Mouse (Mus musculus) liver, adult (tissue): ENCODE measurements at regions not wholly inside any gene's neighbourhood (a gene's known extent, or its start where the extent isn't known, plus 50 kb on each side); places are given as distances from the start of the nearest gene placed in this dataset.
A peak's percentile ranks its signal among the peaks of the same experiment; 100 is the strongest.

Source experiments
- GATA4 ChIP-seq: IDR thresholded peaks from 2 replicates; pipeline ENCODE4 v1.6.1; 2014; ENCODE audit warnings: mild to moderate bottlenecking, low read length; ENCODE audit not compliant: insufficient replicate concordance

- no peak for TF ChIP-seq GATA4
Observed at GRCm38 (mm10) chr12:68672011-68672410, 487.0 kb downstream of the Rps29 start.

GRCm38 (mm10) chr12:68645901-68646585 lies 512.9 kb downstream of the Rps29 start:
- TF ChIP-seq GATA4 = no peak

- no peak for TF ChIP-seq GATA4
Observed at GRCm38 (mm10) chr12:68643671-68644070, 515.3 kb downstream of the Rps29 start.

GRCm38 (mm10) chr12:68632441-68632840 lies 526.5 kb downstream of the Rps29 start:
- no peak for TF ChIP-seq GATA4

- no peak for TF ChIP-seq GATA4
Observed at GRCm38 (mm10) chr12:68618337-68618736, 540.6 kb downstream of the Rps29 start.

GRCm38 (mm10) chr12:68605417-68606000 lies 553.5 kb downstream of the Rps29 start:
- TF ChIP-seq GATA4 = no peak

- no peak for TF ChIP-seq GATA4
Observed at GRCm38 (mm10) chr12:68604524-68605299, 554.3 kb downstream of the Rps29 start.

- TF ChIP-seq GATA4 = no peak
Observed at GRCm38 (mm10) chr12:68602682-68603081, 556.3 kb downstream of the Rps29 start.

- TF ChIP-seq GATA4 = no peak
Observed at GRCm38 (mm10) chr12:68601366-68601765, 557.6 kb downstream of the Rps29 start.

- TF ChIP-seq GATA4 = no peak
Observed at GRCm38 (mm10) chr12:68599681-68600596, 559.0 kb downstream of the Rps29 start.

GRCm38 (mm10) chr12:68599016-68599616 lies 559.9 kb downstream of the Rps29 start:
- no peak for TF ChIP-seq GATA4

GRCm38 (mm10) chr12:68585524-68585872 lies 573.5 kb downstream of the Rps29 start:
- TF ChIP-seq GATA4 = no peak

- peak; percentile 48; the same call in 1 of the 2 replicates for TF ChIP-seq GATA4
Observed at GRCm38 (mm10) chr12:68584786-68585523, 574.0 kb downstream of the Rps29 start.

- no peak for TF ChIP-seq GATA4
Observed at GRCm38 (mm10) chr12:68579909-68580308, 579.1 kb downstream of the Rps29 start.
